Mouse (Mus musculus): Measurements from ENCODE around the gene Tmem201.

Gene Tmem201

GRCm38 (mm10) chr4:149721163-149721562 is 16.7 kb downstream of the Tmem201 start:
- DNase-seq (ENCODE audit: low read depth): peak; percentile 39

- peak; percentile 69 for DNase-seq (ENCODE audit: low read depth)
Observed at GRCm38 (mm10) chr4:149719686-149720085, 18.2 kb downstream of the Tmem201 start.

- DNase-seq (ENCODE audit: low read depth): no peak
Observed at GRCm38 (mm10) chr4:149714542-149714941, 23.3 kb downstream of the Tmem201 start.

- peak; percentile 73 for DNase-seq (ENCODE audit: low read depth)
Observed at GRCm38 (mm10) chr4:149711955-149712354, 25.9 kb downstream of the Tmem201 start.

- DNase-seq (ENCODE audit: low read depth): no peak
Observed at GRCm38 (mm10) chr4:149711485-149711884, 26.4 kb downstream of the Tmem201 start.

- peak; percentile 92 for DNase-seq (ENCODE audit: low read depth)
Observed at GRCm38 (mm10) chr4:149710510-149710909, 27.3 kb downstream of the Tmem201 start.

GRCm38 (mm10) chr4:149705941-149706340 is 31.9 kb downstream of the Tmem201 start:
- DNase-seq (ENCODE audit: low read depth): peak; percentile 68

- DNase-seq (ENCODE audit: low read depth): peak; percentile 53
Observed at GRCm38 (mm10) chr4:149705298-149705697, 32.5 kb downstream of the Tmem201 start.

- peak; percentile 86 for DNase-seq (ENCODE audit: low read depth)
Observed at GRCm38 (mm10) chr4:149702210-149702979, 35.4 kb downstream of the Tmem201 start, which contains the start of gene Pik3cd. Pik3cd (minus strand) TSS chr4:149702571.

- peak; percentile 96 for DNase-seq (ENCODE audit: low read depth)
Observed at GRCm38 (mm10) chr4:149701426-149702209, 36.2 kb downstream of the Tmem201 start.

GRCm38 (mm10) chr4:149699953-149700352 is 37.9 kb downstream of the Tmem201 start:
- no peak for DNase-seq (ENCODE audit: low read depth)

- DNase-seq (ENCODE audit: low read depth): peak; percentile 85
Observed at GRCm38 (mm10) chr4:149698197-149698821, 39.5 kb downstream of the Tmem201 start.

GRCm38 (mm10) chr4:149697506-149698196 is 40.2 kb downstream of the Tmem201 start:
- peak; percentile 91 for DNase-seq (ENCODE audit: low read depth)

GRCm38 (mm10) chr4:149696189-149696971 is 41.5 kb downstream of the Tmem201 start:
- DNase-seq (ENCODE audit: low read depth): peak; percentile 80

GRCm38 (mm10) chr4:149691368-149691767 is 46.5 kb downstream of the Tmem201 start:
- no peak for DNase-seq (ENCODE audit: low read depth)

GRCm38 (mm10) chr4:149690828-149691280 is 47.0 kb downstream of the Tmem201 start:
- peak; percentile 39 for DNase-seq (ENCODE audit: low read depth)

- peak; percentile 39 for DNase-seq (ENCODE audit: low read depth)
Observed at GRCm38 (mm10) chr4:149689822-149690700, 47.8 kb downstream of the Tmem201 start.

- DNase-seq (ENCODE audit: low read depth): no peak
Observed at GRCm38 (mm10) chr4:149688861-149689260, 49.0 kb downstream of the Tmem201 start.

GRCm38 (mm10) chr4:149684841-149685623 is 52.8 kb downstream of the Tmem201 start:
- DNase-seq (ENCODE audit: low read depth): no peak

Data from induced T-regulatory cell, adult 2 months (primary cell).